Mouse (Mus musculus): ENCODE data around the gene Aak1.

GRCm38 (mm10) chr6:86864358-86864757 is 15.0 kb downstream of the Aak1 start:
- TF ChIP-seq POLR2A (IDR thresholded peaks at IDR 0.05; ENCODE audit: control insufficient read depth, low read depth, low read length) (no peak), CTCF (IDR thresholded peaks at IDR 0.05; ENCODE audit: control insufficient read depth, insufficient read depth, insufficient replicate concordance, low read depth, low read length) (no peak)

Measured in testis, adult 2 months (tissue).